Mouse (Mus musculus) gastrocnemius, adult 8-10 months (tissue): ENCODE measurements around the gene Gm14151. TPM values are rescaled to one million over a fixed set of nuclear protein-coding genes. Genes with fewer than 3 reads are reported as not detected.
"Not testable (repeated sequence)": the region's sequence is repeated elsewhere in the genome, so short reads cannot be mapped to it uniquely, and the experiment has no call there.

ENCODE experiments used
- DNase-seq, 2 experiments: peaks; one replicate each; pipeline ENCODE4 v3.0.0; 2022; ENCODE audit warnings: low spot score in 2 of 2
- total RNA-seq, 4 experiments: library from RNA; stranded (reverse); gene quantifications; 2 replicates each; pipeline ENCODE4 v1.2.4; 2022

Gm14151 gene
- not detected for total RNA-seq

DNA sequence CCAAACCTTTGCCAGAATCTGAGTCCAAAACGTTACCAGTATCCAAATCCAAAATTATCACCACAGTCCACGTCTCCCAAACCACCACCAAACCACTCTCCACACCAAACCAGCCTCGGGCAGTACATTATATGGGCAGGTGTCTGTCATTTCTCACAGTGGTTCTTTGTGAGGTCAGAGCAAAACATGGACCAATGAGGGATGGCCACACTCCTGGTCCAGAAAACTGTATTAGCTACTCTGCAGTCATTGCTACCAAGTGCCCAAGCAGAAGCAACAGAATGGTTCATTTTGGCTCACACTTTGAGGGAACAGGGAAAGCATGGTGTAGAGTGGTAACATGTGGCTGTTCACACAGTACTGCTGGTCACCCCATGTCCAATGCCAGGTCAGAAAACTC, at the start of gene Gm14151:
TSS of gene Gm14151 (minus strand) at position 101 of the 400 bp plus-strand sequence.
- DNase-seq, result not testable (repeated sequence)

DNA sequence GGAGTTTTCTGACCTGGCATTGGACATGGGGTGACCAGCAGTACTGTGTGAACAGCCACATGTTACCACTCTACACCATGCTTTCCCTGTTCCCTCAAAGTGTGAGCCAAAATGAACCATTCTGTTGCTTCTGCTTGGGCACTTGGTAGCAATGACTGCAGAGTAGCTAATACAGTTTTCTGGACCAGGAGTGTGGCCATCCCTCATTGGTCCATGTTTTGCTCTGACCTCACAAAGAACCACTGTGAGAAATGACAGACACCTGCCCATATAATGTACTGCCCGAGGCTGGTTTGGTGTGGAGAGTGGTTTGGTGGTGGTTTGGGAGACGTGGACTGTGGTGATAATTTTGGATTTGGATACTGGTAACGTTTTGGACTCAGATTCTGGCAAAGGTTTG, 5.8 kb upstream of the Gm14151 start, which contains the start of gene Gm14147:
TSS of gene Gm14147 (plus strand) at position 301 of the 400 bp plus-strand sequence.
- not testable (repeated sequence) for DNase-seq

DNA sequence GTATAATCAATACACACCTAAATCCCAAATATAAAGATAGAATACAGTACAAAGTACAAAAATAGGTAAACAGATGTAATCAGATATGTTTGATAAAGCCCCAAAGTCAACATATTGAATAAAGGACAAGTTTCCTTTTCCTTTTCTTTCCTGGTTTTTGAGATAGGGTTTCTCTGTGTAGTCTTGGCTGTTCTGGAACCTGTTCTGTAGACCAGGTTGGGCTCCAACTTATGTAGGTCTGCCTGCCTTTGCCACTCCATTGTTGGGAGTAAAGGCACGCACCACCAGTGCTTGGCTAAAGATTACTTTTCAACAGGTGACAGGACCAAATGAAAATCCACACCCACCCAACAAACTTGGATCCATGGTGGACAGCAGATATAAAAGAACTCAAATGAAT, 35.5 kb downstream of the Gm14151 start:
- DNase-seq, result no peak

DNA sequence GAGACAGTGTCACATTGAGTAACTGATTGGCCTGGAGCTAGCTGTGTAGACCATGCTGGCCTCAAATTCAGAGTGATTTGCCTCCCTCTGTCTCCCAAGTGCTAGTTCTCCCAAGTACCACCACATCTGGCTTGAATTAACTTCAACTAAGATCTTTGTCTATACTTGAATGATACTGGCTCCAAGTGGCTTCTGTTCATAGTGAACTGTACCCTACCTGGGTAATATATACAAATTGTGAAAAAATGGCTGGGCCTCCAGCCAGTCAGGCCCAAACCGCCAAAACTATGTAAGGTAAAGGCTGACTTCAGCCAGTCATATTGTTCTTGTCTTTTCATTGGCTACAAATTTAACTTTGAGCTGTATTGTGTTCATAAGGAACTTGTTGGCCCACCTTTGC, 51.7 kb downstream of the Gm14151 start:
- no peak for DNase-seq

DNA sequence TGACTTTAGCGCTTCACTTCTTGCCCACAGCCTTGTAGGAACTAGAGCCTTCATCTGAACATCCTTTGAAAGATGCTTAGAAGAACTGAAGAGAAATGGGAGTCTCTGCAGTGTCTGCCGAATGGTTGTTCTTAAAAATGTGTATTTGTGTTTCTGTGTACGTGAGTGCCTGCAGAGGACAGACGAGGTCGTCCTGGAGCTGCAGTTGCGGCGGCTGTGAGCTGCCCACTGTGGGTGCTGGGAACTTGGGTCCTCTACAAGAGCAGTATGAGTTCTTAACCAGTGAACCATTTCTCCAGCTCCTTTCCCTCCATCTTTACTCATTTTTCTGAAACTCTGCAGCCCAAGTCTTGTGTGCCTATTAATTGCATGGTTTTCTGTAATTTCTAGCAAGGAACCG, 52.4 kb downstream of the Gm14151 start:
- DNase-seq, result no peak

DNA sequence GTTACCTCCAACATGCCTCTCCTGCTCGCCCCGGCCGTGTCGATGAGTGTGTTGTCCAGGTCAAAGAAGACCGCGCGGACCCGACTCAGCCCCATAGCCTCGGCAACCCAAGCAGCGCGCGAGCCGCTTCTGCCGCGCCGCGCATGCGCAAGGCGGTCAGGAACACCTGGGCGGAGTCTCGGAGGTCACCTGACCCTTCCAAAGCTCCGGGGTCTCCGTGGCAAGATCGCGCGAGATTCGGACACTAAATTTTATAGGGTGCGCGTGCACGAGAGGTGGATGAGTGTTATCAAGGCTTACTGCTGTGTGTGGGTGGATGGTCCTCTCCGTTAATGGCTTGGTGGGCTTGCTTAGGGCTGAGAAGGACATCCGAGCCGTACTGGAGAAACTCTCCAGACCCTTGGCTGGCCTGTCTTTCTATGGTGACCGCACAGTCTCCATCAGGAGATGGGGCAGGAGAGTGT, 52.9 kb downstream of the Gm14151 start, which contains the start of the genes Ninl and Nanp:
TSS of gene Ninl (minus strand) at position 151 of the 464 bp plus-strand sequence.
TSS of gene Nanp (minus strand) at position 167 of the 464 bp plus-strand sequence.
- peak; percentile 79 to 89 for DNase-seq

DNA sequence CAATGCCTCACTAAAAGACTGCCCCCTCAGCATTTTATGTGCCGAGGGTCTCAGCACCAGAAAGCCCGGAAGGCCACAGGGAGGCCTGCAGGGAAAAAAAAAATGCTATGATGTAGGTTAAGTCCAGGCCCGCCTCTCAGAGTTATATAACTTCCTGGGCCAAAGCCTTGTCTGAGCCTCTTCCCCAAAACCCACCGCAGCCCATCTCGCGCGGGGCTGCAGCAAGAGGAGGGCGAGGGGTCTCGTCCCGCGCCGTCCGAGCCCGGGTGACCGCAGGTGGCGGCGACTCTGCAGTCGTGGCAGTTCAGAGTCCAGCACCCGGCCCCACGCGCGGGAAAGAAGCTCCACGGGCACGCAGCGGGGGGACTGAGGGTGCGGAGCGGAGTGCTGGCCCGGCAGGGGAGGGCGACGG, 53.3 kb downstream of the Gm14151 start:
- DNase-seq, result peak in 1 of 2 experiments; percentile 8

DNA sequence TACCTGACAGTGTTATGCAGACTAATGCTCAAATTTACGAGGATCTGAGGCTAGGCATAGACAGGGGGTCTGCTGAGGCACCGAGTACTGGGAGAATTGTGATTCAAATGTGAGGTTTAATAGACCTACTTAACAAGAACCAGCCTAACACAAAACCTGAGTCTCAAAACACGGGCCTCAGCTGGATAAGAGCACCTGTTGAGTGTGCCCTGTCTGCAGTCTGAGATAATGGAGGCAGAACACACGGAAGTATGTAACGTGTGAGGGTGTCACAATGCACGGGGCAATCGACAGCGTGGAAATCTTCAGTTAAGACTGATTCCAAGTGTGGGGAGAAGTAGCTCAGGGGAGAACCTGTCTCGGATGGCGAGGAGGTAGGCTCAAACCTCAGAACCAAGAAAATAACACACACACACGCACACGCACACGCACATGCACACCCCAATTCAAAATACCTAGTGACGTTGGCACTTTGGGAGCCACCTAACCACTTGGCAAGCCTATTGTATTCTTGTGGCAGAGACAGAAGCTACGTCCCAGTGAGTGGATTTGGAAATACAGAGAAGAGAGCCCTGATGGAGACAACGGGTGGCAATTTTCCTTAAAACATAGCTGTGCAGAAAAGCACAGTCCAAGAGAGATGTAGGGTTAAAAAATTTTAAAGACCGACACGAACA, 54.1 kb downstream of the Gm14151 start:
- DNase-seq, result no peak

DNA sequence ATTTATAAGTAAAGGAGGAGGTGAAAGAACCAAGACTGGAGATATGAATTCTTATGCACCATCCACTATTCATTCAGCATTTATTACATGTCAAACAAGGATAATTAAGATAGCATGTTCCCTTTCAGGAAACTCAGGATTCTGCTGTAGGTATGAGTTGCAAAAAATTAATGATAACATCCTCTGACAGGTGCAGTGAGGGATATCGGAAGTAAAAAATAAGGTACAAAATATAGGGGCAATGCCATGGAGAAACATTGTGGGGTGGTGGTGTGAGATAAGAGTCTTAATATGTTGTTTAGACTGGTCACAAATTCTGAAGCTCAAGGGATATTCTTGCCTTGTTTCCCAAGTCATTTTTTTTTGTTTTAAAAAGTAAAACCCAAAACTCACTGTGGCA, 54.9 kb downstream of the Gm14151 start:
- DNase-seq, result no peak

Other genes with a start within 250 kb of the Gm14151 start
- 10 to 100 TPM; 22.0 to 27.5 (median 25.7) TPM for gene Abhd12, start 187.6 kb downstream of the Gm14151 start, total RNA-seq
- gene Gins1, start 186.9 kb downstream of the Gm14151 start, total RNA-seq, result 1 to 10 TPM; 1.6 to 2.7 (median 1.9) TPM
- under 1 TPM in 2 of 4 experiments, not detected in 2; 0.22 to 0.65 TPM for gene Ninl, start 53.0 kb downstream of the Gm14151 start, total RNA-seq
- gene Nanp, start 53.0 kb downstream of the Gm14151 start, total RNA-seq, result 1 to 10 TPM; 2.6 to 3.8 (median 3.2) TPM
- not detected for gene Gm14147, start 5.9 kb upstream of the Gm14151 start, total RNA-seq